Comparison of ENCODE assay signal across 14 mouse cellular contexts in the genomic region with DNA sequence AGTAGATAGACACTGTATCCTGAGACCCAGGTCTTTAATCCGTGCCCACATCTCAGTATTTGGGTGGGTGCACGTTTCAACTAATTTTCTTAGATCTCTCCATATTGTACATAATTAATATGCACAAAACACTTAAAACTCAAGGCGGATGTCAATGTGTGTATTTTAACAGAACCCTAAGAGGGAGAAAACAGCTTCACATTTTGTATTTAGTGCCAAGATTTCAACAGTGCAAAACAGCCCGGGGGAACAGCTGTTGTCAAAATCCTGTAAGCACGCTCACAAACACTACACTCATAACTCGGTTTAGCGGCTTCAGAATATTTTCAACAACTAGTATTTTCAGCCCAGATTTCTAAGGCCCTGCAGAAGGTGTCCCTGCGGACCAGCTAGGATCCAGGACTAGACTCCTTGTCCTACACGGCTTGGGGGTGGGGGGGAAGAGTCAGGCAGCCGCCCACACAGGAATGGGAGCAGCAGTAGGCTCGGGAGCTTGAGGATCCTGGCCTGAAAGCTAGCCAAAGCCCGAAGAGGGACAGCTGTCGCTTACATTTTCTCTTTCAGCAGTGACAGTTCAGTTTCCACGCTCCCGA. TPM values are rescaled to one million over a fixed set of nuclear protein-coding genes. Genes with fewer than 3 reads are reported as not detected.
DNase-seq lines count a peak whose midpoint lies in the region; ATAC-seq and TF ChIP-seq lines count a peak whose summit lies in the region.
"Had no signal": no experiment of that assay in that cellular context is flagged by ENCODE, and none has a peak within 500 bp of the region (broad histone marks: within the 10 kb centered on the region; RNA-seq: fewer than 3 reads in every experiment).

No protein-coding gene starts in this region.

- peaks cover 9% of the 10 kb centered on the region; the same call in 1 of the 2 replicates for H3K4me1 ChIP-seq in heart, postnatal 0 days (ENCODE audit: control insufficient read depth, insufficient read depth)
- peaks cover 0 to 7% of the 10 kb centered on the region in 2 experiments; a peak in 1 of 4 replicates for H3K4me1 ChIP-seq in MEL (ENCODE audit: control insufficient read depth in 1 of 2, insufficient read depth in 2 of 2, low read length in 2 of 2)
- peaks cover 10% of the 10 kb centered on the region for H3K4me1 ChIP-seq in forebrain, embryonic 13.5 days
- peaks cover 48% of the 10 kb centered on the region for H3K4me1 ChIP-seq in limb, embryonic 12.5 days (replicated peaks)

- no peak for DNase-seq in heart, postnatal 0 days (ENCODE audit: low spot score)
- DNase-seq in heart, postnatal 14 days: no peak
- DNase-seq in MEL (ENCODE audit: low read depth, low spot score): peak; percentile 58
- DNase-seq in spleen, postnatal 14 days (ENCODE audit: low spot score in 2 of 2): no peak
- no peak for DNase-seq in urinary bladder, postnatal 4 days (ENCODE audit: low spot score in 2 of 2)
- DNase-seq in T-cell, adult 2 months (ENCODE audit: low spot score): no peak
- DNase-seq: heart, postnatal 10 days; right cerebral cortex, adult 18-20 months; thymus, adult 2 months had no signal

- WGBS in heart, postnatal 0 days: 4% methylated on average over 15 of the region's 15 CpGs
- WGBS in forebrain, embryonic 13.5 days: under 1% methylated on average over 15 of the region's 15 CpGs
- 0% methylated on average over 15 of the region's 15 CpGs for WGBS in limb, embryonic 12.5 days

- H3K4me2 ChIP-seq in heart, postnatal 0 days (ENCODE audit: low read depth, low read length): no peak overlapping the region
- no peak overlapping the region for H3K4me2 ChIP-seq in forebrain, embryonic 13.5 days
- H3K4me2 ChIP-seq in limb, embryonic 12.5 days: peak overlapping the region; percentile 66

- H3K9me3 ChIP-seq in heart, postnatal 0 days (replicated peaks; ENCODE audit: control insufficient read depth, low read length): no peaks in the 10 kb centered on the region
- H3K9me3 ChIP-seq in MEL (replicated peaks; ENCODE audit: insufficient read depth, low read length): no peaks in the 10 kb centered on the region
- H3K9me3 ChIP-seq in forebrain, embryonic 13.5 days (replicated peaks): no peaks in the 10 kb centered on the region
- no peaks in the 10 kb centered on the region for H3K9me3 ChIP-seq in limb, embryonic 12.5 days

- H3K4me3 ChIP-seq in heart, postnatal 0 days (ENCODE audit: low read depth, low read length): peak overlapping the region; percentile 55; the same call in 1 of the 2 replicates
- peak overlapping the region; percentile 87 to 99 for H3K4me3 ChIP-seq in MEL (ENCODE audit: control insufficient read depth in 1 of 2, insufficient read depth in 1 of 2, low read depth in 2 of 2, low read length in 2 of 2)
- H3K4me3 ChIP-seq in forebrain, embryonic 13.5 days: 0 out of 2 replicates have a peak overlapping the region, but pooled peaks have one; percentile 3
- H3K4me3 ChIP-seq in limb, embryonic 12.5 days (replicated peaks): peak overlapping the region; percentile 87
- H3K4me3 ChIP-seq: erythroblast, embryonic 14.5 days had no signal

- peaks cover 99% of the 10 kb centered on the region for H3K27me3 ChIP-seq in heart, postnatal 0 days (ENCODE audit: control insufficient read depth, insufficient read depth, low read length)
- H3K27me3 ChIP-seq in MEL (ENCODE audit: control insufficient read depth in 1 of 2, insufficient read depth in 2 of 2, low read length in 2 of 2): no peaks in the 10 kb centered on the region
- H3K27me3 ChIP-seq in forebrain, embryonic 13.5 days: peaks cover 100% of the 10 kb centered on the region
- peaks cover 17% of the 10 kb centered on the region for H3K27me3 ChIP-seq in limb, embryonic 12.5 days

- intact Hi-C loops in heart, postnatal 14 days (cut with DNase I): no loop called here

- no peak for ATAC-seq in heart, postnatal 0 days (ENCODE audit: insufficient read depth, low read depth)
- ATAC-seq in forebrain, embryonic 13.5 days: no peak
- no peak for ATAC-seq in limb, embryonic 12.5 days (ENCODE audit: insufficient number of reproducible peaks, insufficient read depth, low FRiP score, low TSS enrichment, low read depth)

- peaks cover 30% of the 10 kb centered on the region for H3K79me2 ChIP-seq in MEL (ENCODE audit: control insufficient read depth, insufficient read depth, low read length, poor library complexity)

- no peak for TF ChIP-seq EP300 in heart, postnatal 0 days (IDR thresholded peaks at IDR 0.05; ENCODE audit: low read depth)
- TF ChIP-seq EP300 in MEL (IDR thresholded peaks at IDR 0.05; ENCODE audit: low read depth in 1 of 2, low read length in 2 of 2): no peak

- no peaks in the 10 kb centered on the region for H3K36me3 ChIP-seq in heart, postnatal 0 days (replicated peaks; ENCODE audit: control insufficient read depth, insufficient read depth, low read length)
- H3K36me3 ChIP-seq in MEL (ENCODE audit: control insufficient read depth in 1 of 2, insufficient read depth in 2 of 2, low read length in 2 of 2): peaks cover 0 to 3% of the 10 kb centered on the region in 2 experiments; a peak in 1 of 4 replicates
- H3K36me3 ChIP-seq in forebrain, embryonic 13.5 days (ENCODE audit: poor library complexity, severe bottlenecking): no peaks in the 10 kb centered on the region
- peaks cover 15% of the 10 kb centered on the region for H3K36me3 ChIP-seq in limb, embryonic 12.5 days

- TF ChIP-seq CTCF in heart, postnatal 0 days (IDR thresholded peaks at IDR 0.05; ENCODE audit: low read depth): no peak
- TF ChIP-seq CTCF in MEL (IDR thresholded peaks at IDR 0.05 in 2 of 3, conservative IDR thresholded peaks at IDR 0.05 in 1 of 3; ENCODE audit: control insufficient read depth in 1 of 3, insufficient read depth in 1 of 3, low read depth in 2 of 3, low read length in 3 of 3, poor library complexity in 1 of 3, severe bottlenecking in 1 of 3): no peak

- TF ChIP-seq RAD21 in MEL (IDR thresholded peaks at IDR 0.05; ENCODE audit: low read depth, low read length): no peak

- no peak for TF ChIP-seq POLR2A in MEL (IDR thresholded peaks at IDR 0.05; ENCODE audit: control insufficient read depth in 1 of 2, insufficient read depth in 1 of 2, low read depth in 1 of 2, low read length in 2 of 2, poor library complexity in 1 of 2)

- no peak overlapping the region for H3K27ac ChIP-seq in heart, postnatal 0 days (ENCODE audit: low read depth)
- peak overlapping the region; percentile 81; the same call in 1 of the 2 replicates for H3K27ac ChIP-seq in MEL (ENCODE audit: control insufficient read depth, low read depth, low read length)
- H3K27ac ChIP-seq in forebrain, embryonic 13.5 days: no peak overlapping the region
- H3K27ac ChIP-seq in limb, embryonic 12.5 days: peak overlapping the region; percentile 100

- no peak overlapping the region for H3K9ac ChIP-seq in heart, postnatal 0 days (replicated peaks; ENCODE audit: low read depth, low read length)
- peak overlapping the region; percentile 99 for H3K9ac ChIP-seq in MEL (ENCODE audit: control insufficient read depth, low read depth, low read length, poor library complexity, severe bottlenecking)
- H3K9ac ChIP-seq in forebrain, embryonic 13.5 days: no peak overlapping the region
- peak overlapping the region; percentile 100 for H3K9ac ChIP-seq in limb, embryonic 12.5 days (replicated peaks)

TF ChIP-seq in MEL, 35 proteins besides CTCF, POLR2A, EP300 and RAD21:
- TF ChIP-seq POLR2AphosphoS2 (IDR thresholded peaks at IDR 0.05; ENCODE audit: low read length) (no peak), JUND (IDR thresholded peaks at IDR 0.05; ENCODE audit: low read depth, low read length) (no peak), CHD1 (IDR thresholded peaks at IDR 0.05; ENCODE audit: low read depth, low read length) (0 out of 2 replicates have a peak, but pooled peaks have one; percentile 88), ELF1 (IDR thresholded peaks at IDR 0.05; ENCODE audit: low read depth, low read length) (no peak), MAX (IDR thresholded peaks at IDR 0.05; ENCODE audit: low read length) (0 out of 2 replicates have a peak, but pooled peaks have one; percentile 23), SIN3A (IDR thresholded peaks at IDR 0.05; ENCODE audit: low read length) (peak; percentile 86), BHLHE40 (IDR thresholded peaks at IDR 0.05; ENCODE audit: borderline replicate concordance, low read depth, low read length) (no peak), MAZ (IDR thresholded peaks at IDR 0.05; ENCODE audit: low read depth, low read length) (peak; percentile 62; the same call in 1 of the 2 replicates), USF1 (IDR thresholded peaks at IDR 0.05; ENCODE audit: low read depth, low read length) (no peak), ETS1 (IDR thresholded peaks at IDR 0.05; ENCODE audit: low read depth, low read length) (0 out of 2 replicates have a peak, but pooled peaks have one; percentile 46), TBP (IDR thresholded peaks at IDR 0.05; ENCODE audit: low read depth, low read length) (peak; percentile 10; the same call in 1 of the 2 replicates), RCOR1 (IDR thresholded peaks at IDR 0.05; ENCODE audit: low read depth, low read length) (no peak), MXI1 (IDR thresholded peaks at IDR 0.05; ENCODE audit: low read depth, low read length) (peak; percentile 81), CHD2 (IDR thresholded peaks at IDR 0.05; ENCODE audit: low read length) (no peak)

RNA-seq across cellular contexts. Expression of gene Tbx15, which starts 14.5 kb away (rescaled TPM):
- total RNA-seq in heart, postnatal 0 days (2014; rRNA removed; ENCODE audit: low replicate concordance): 0.23 and 1.5 TPM in 2 replicates
- polyA plus RNA-seq in heart, postnatal 0 days (2015; fragmentation: Nextera tagmentation; extraction: Ambion mirVana): 0.03 and 0.10 TPM in 2 replicates
- under 1 TPM; 0.10 to 0.48 TPM for total RNA-seq in heart, postnatal 14 days (2021)
- 8.9 and 9.8 TPM in 2 replicates for total RNA-seq in MEL (2012; rRNA removed)
- 10 to 100 TPM in 1 of 2 experiments, not detected in 1; 13.0 TPM for polyA plus RNA-seq in MEL (2012; ENCODE audit: insufficient read depth in 1 of 2, insufficient read length in 2 of 2, low read depth in 1 of 2, low replicate concordance in 2 of 2, missing spikeins in 1 of 2)
- polyA plus RNA-seq in forebrain, embryonic 13.5 days (2015; fragmentation: Nextera tagmentation; extraction: Ambion mirVana): 0.28 and 0.43 TPM in 2 replicates
- polyA plus RNA-seq in limb, embryonic 12.5 days (2016; fragmentation: Nextera tagmentation; extraction: Ambion mirVana): 26.5 and 32.6 TPM in 2 replicates
- total RNA-seq: megakaryocyte progenitor cell, adult 5-6 weeks had no signal
- polyA plus RNA-seq: erythroblast, embryonic 14.5 days; large intestine, adult 2 months had no signal

Comparison
In these comparisons a context has a peak if more than half of its experiments do, and no peak if none do; other contexts are left out.
1. H3K27ac ChIP-seq: peak in MEL (single experiment) and limb, embryonic 12.5 days (single experiment); none in heart, postnatal 0 days (single experiment) and forebrain, embryonic 13.5 days (single experiment).
2. H3K4me3 ChIP-seq: peak in every context shown above with its lines; median percentile 93 in MEL; 87 in limb, embryonic 12.5 days; 55 in heart, postnatal 0 days; 3 in forebrain, embryonic 13.5 days.
3. H3K9ac ChIP-seq: peak in MEL (single experiment) and limb, embryonic 12.5 days (single experiment); none in heart, postnatal 0 days (single experiment) and forebrain, embryonic 13.5 days (single experiment).